ENCODE assay signal across 24 mouse cellular contexts in the genomic region with DNA sequence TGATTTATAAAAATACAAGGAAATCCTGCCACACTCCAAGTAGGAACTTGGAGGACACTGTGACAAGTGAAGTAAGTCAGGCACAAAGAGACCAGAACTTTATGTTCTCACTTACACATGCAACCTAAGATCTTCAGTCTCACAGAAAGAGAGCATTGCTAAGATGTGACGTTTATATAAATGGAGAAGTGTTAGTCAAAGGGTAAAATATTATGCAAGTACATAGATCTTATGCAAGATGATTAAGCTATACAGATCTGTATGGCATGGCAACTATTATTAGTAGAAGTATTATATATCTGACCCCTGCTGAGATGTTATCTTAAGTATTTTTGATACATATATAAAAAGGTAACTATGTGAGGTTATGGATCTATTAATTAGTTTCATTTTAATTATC. TPM values are rescaled to one million over a fixed set of nuclear protein-coding genes. Genes with fewer than 3 reads are reported as not detected.
"Had no signal": no experiment of that assay in that cellular context is flagged by ENCODE, and none has a peak within 500 bp of the region (broad histone marks: within the 10 kb centered on the region; RNA-seq: fewer than 3 reads in every experiment).

No protein-coding gene starts in this region.

- H3K4me1 ChIP-seq: hindbrain, embryonic 10.5 days; hindbrain, embryonic 12.5 days; intestine, embryonic 15.5 days; limb, embryonic 10.5 days; limb, embryonic 12.5 days had no signal

- H3K36me3 ChIP-seq: heart, embryonic 15.5 days; hindbrain, embryonic 10.5 days; hindbrain, embryonic 12.5 days; intestine, embryonic 15.5 days; limb, embryonic 10.5 days; limb, embryonic 12.5 days had no signal

- ATAC-seq: forebrain, postnatal 0 days; hindbrain, embryonic 16.5 days; inflammation-experienced regulatory T-cells, adult 6 months; intestine, embryonic 15.5 days; intestine, postnatal 0 days had no signal

- H3K27ac ChIP-seq: heart, embryonic 13.5 days; heart, embryonic 15.5 days; hindbrain, embryonic 10.5 days; hindbrain, embryonic 12.5 days; hindbrain, embryonic 14.5 days; intestine, embryonic 15.5 days; layer of hippocampus, adult 2 months; limb, embryonic 10.5 days; limb, embryonic 12.5 days had no signal

- H3K4me3 ChIP-seq: heart, embryonic 13.5 days; heart, embryonic 15.5 days; hindbrain, embryonic 10.5 days; hindbrain, embryonic 12.5 days; intestine, embryonic 15.5 days; layer of hippocampus, adult 2 months; limb, embryonic 10.5 days; limb, embryonic 12.5 days had no signal

- H3K9me3 ChIP-seq: heart, embryonic 13.5 days; heart, embryonic 15.5 days; hindbrain, embryonic 10.5 days; hindbrain, embryonic 12.5 days; intestine, embryonic 15.5 days; limb, embryonic 10.5 days; limb, embryonic 12.5 days had no signal

- DNase-seq: forebrain, postnatal 0 days; gastrocnemius, postnatal 14 days; gastrocnemius, postnatal 36 days; heart, adult 18-20 months; heart, postnatal 4 days; kidney, adult 18-20 months; kidney, adult 8-10 months; kidney, postnatal 10 days; kidney, postnatal 25 days; kidney, postnatal 4 days; layer of hippocampus, postnatal 36 days; liver had no signal

- H3K27me3 ChIP-seq: heart, embryonic 13.5 days; heart, embryonic 15.5 days; hindbrain, embryonic 12.5 days; intestine, embryonic 15.5 days; limb, embryonic 12.5 days had no signal

RNA-seq across cellular contexts. Expression of gene Fzd4, which starts 8.8 kb away (rescaled TPM):
- polyA plus RNA-seq: inflammation-experienced regulatory T-cells, adult 6 months had no signal
